Mouse (Mus musculus) brain, embryonic 14.5 days (tissue): ENCODE measurements around the gene Parp11.

ENCODE experiments used
- CTCF ChIP-seq: fragments of 200-500 bp; IDR thresholded peaks from 2 replicates; pipeline ENCODE4 v1.5.1; 2012; ENCODE audit warnings: inconsistent platforms, mild to moderate bottlenecking, moderate library complexity, borderline replicate concordance; ENCODE audit not compliant: insufficient read depth, insufficient read length; ENCODE audit errors: extremely low read depth
- POLR2A ChIP-seq: fragments of 200-500 bp; IDR thresholded peaks from 2 replicates; pipeline ENCODE4 v1.6.1; 2012; ENCODE audit warnings: mild to moderate bottlenecking, inconsistent platforms, borderline replicate concordance; ENCODE audit not compliant: poor library complexity, insufficient read depth, insufficient read length, severe bottlenecking; ENCODE audit errors: extremely low read depth

- TF ChIP-seq CTCF, result no peak
- TF ChIP-seq POLR2A, result no peak
Measured at GRCm38 (mm10) chr6:127472078-127472477, 25.4 kb downstream of the Parp11 start.
